Mouse (Mus musculus) kidney, embryonic 15.5 days (tissue): ENCODE data around the gene Abcb9. TPM values are rescaled to one million over a fixed set of nuclear protein-coding genes. Genes with fewer than 3 reads are reported as not detected.

Source experiments
- ATAC-seq: fragments of 200-750 bp; cut with Nextera tagmentation; replicated peaks from 2 replicates; pipeline ENCODE4 v1.8.0; 2017; ENCODE audit warnings: moderate TSS enrichment; ENCODE audit not compliant: low FRiP score
- H3K27ac ChIP-seq: fragments of 300-500 bp; sonication (generic); 2 replicates; pipeline ENCODE4 v1.5.1; 2015; ENCODE audit warnings: mild to moderate bottlenecking, inconsistent platforms
- H3K27me3 ChIP-seq: fragments of 300-500 bp; sonication (generic); 2 replicates; pipeline ENCODE4 v1.6.1; 2015; ENCODE audit warnings: inconsistent platforms
- H3K36me3 ChIP-seq: fragments of 300-500 bp; sonication (generic); 2 replicates; pipeline ENCODE4 v1.6.1; 2015; ENCODE audit warnings: inconsistent platforms
- H3K4me1 ChIP-seq: fragments of 300-500 bp; sonication (generic); 2 replicates; pipeline ENCODE4 v1.6.1; 2015; ENCODE audit warnings: inconsistent platforms
- H3K4me2 ChIP-seq: fragments of 300-500 bp; sonication (generic); 2 replicates; pipeline ENCODE4 v1.6.1; 2015; ENCODE audit warnings: moderate library complexity, mild to moderate bottlenecking, inconsistent platforms
- H3K4me3 ChIP-seq: fragments of 300-500 bp; sonication (generic); replicated peaks from 2 replicates; pipeline ENCODE4 v1.5.1; 2015; ENCODE audit warnings: mild to moderate bottlenecking, inconsistent platforms
- H3K9ac ChIP-seq: fragments of 300-500 bp; sonication (generic); 2 replicates; pipeline ENCODE4 v1.6.1; 2015; ENCODE audit warnings: mild to moderate bottlenecking, inconsistent platforms
- H3K9me3 ChIP-seq: fragments of 300-500 bp; sonication (generic); replicated peaks from 2 replicates; pipeline ENCODE4 v1.6.1; 2016; ENCODE audit warnings: inconsistent platforms
- WGBS: fragments of 180-500 bp; shearing (Covaris S2); methylation state at CpG from one replicate; pipeline ENCODE4 v1.1.7; 2015; ENCODE audit warnings: mixed read lengths; 5-methylcytosine and 5-hydroxymethylcytosine counted together
- polyA plus RNA-seq: library from polyadenylated mRNA; unstranded; fragments of >200 nt; fragmentation: Nextera tagmentation; extraction: Ambion mirVana; gene quantifications from 2 replicates; pipeline ENCODE4 v1.2.1, GENCODE M21; 2015

Abcb9 gene
- polyA plus RNA-seq, 1 experiment from 2014 or later, result 1.7 TPM

- Histone ChIP-seq H3K4me1 (peaks cover 95% of the 10 kb centered on the region), H3K27ac (peak overlapping the region; percentile 85), H3K9ac (no peak overlapping the region), H3K36me3 (peaks cover 7% of the 10 kb centered on the region), H3K4me2 (peak overlapping the region; percentile 41), H3K4me3 (no peak overlapping the region), H3K9me3 (no peaks in the 10 kb centered on the region), H3K27me3 (no peaks in the 10 kb centered on the region)
- WGBS, result 8% methylated on average over 11 of the region's 11 CpGs
- ATAC-seq, result no peak
Observed at GRCm38 (mm10) chr5:124014791-124015251, 80.8 kb downstream of the Abcb9 start.

GRCm38 (mm10) chr5:124014180-124014579 lies 81.4 kb downstream of the Abcb9 start:
- H3K27ac ChIP-seq, result peak overlapping the region; percentile 85
- ATAC-seq, result no peak
- H3K9me3 ChIP-seq, result no peaks in the 10 kb centered on the region
- H3K4me2 ChIP-seq, result no peak overlapping the region
- H3K36me3 ChIP-seq, result peaks cover 13% of the 10 kb centered on the region
- peaks cover 89% of the 10 kb centered on the region for H3K4me1 ChIP-seq
- H3K4me3 ChIP-seq, result no peak overlapping the region
- WGBS, result 75% methylated on average over 3 of the region's 3 CpGs
- H3K9ac ChIP-seq, result no peak overlapping the region
- H3K27me3 ChIP-seq, result no peaks in the 10 kb centered on the region

GRCm38 (mm10) chr5:124013747-124014146 lies 81.9 kb downstream of the Abcb9 start:
- H3K9ac ChIP-seq, result no peak overlapping the region
- H3K27ac ChIP-seq, result peak overlapping the region; percentile 85; the same call in 1 of the 2 replicates
- ATAC-seq, result no peak
- no peaks in the 10 kb centered on the region for H3K27me3 ChIP-seq
- H3K4me1 ChIP-seq, result peaks cover 85% of the 10 kb centered on the region
- H3K4me3 ChIP-seq, result no peak overlapping the region
- peaks cover 17% of the 10 kb centered on the region for H3K36me3 ChIP-seq
- H3K4me2 ChIP-seq, result no peak overlapping the region
- WGBS, result 76% methylated on average over 16 of the region's 16 CpGs
- no peaks in the 10 kb centered on the region for H3K9me3 ChIP-seq

GRCm38 (mm10) chr5:124012885-124013284 lies 82.7 kb downstream of the Abcb9 start:
- H3K9me3 ChIP-seq, result no peaks in the 10 kb centered on the region
- no peak for ATAC-seq
- H3K4me1 ChIP-seq, result peaks cover 76% of the 10 kb centered on the region
- WGBS, result 80% methylated on average over 10 of the region's 10 CpGs
- peak overlapping the region; percentile 91 for H3K27ac ChIP-seq
- no peaks in the 10 kb centered on the region for H3K27me3 ChIP-seq
- H3K9ac ChIP-seq, result no peak overlapping the region
- no peak overlapping the region for H3K4me3 ChIP-seq
- peaks cover 26% of the 10 kb centered on the region for H3K36me3 ChIP-seq
- H3K4me2 ChIP-seq, result no peak overlapping the region

- no peak for ATAC-seq
- no peaks in the 10 kb centered on the region for H3K9me3 ChIP-seq
- peak overlapping the region; percentile 53 for H3K4me2 ChIP-seq
- no peak overlapping the region for H3K4me3 ChIP-seq
- 27% methylated on average over 8 of the region's 8 CpGs for WGBS
- H3K9ac ChIP-seq, result no peak overlapping the region
- peak overlapping the region; percentile 91 for H3K27ac ChIP-seq
- no peaks in the 10 kb centered on the region for H3K27me3 ChIP-seq
- H3K4me1 ChIP-seq, result peaks cover 66% of the 10 kb centered on the region
- H3K36me3 ChIP-seq, result peaks cover 36% of the 10 kb centered on the region
Observed at GRCm38 (mm10) chr5:124011927-124012326, 83.7 kb downstream of the Abcb9 start.

Other genes starting within 250 kb of the Abcb9 start
- gene Hcar2, start 230.3 kb downstream of the Abcb9 start, polyA plus RNA-seq, result 0.10 TPM in 1 of 2 replicates, not detected in the other
- gene Hcar1, start 215.8 kb downstream of the Abcb9 start, polyA plus RNA-seq, result 2.0 TPM in 2 replicates
- 145 and 164 TPM in 2 replicates for gene Denr, start 188.6 kb downstream of the Abcb9 start, polyA plus RNA-seq
- gene Gm43518, start 168.4 kb downstream of the Abcb9 start, polyA plus RNA-seq, result 1.7 and 2.9 TPM in 2 replicates
- gene Ccdc62, start 165.1 kb downstream of the Abcb9 start, polyA plus RNA-seq, result 6.0 and 6.9 TPM in 2 replicates
- 18.2 and 20.0 TPM in 2 replicates for gene Hip1r, start 122.2 kb downstream of the Abcb9 start, polyA plus RNA-seq
- 33.8 and 35.3 TPM in 2 replicates for gene Vps37b, start 63.5 kb downstream of the Abcb9 start, polyA plus RNA-seq
- gene Ogfod2, start 16.5 kb upstream of the Abcb9 start, polyA plus RNA-seq, result 22.5 and 24.7 TPM in 2 replicates
- gene Arl6ip4, start 20.3 kb upstream of the Abcb9 start, polyA plus RNA-seq, result 101 and 108 TPM in 2 replicates
- gene Pitpnm2, start 154.0 kb upstream of the Abcb9 start, polyA plus RNA-seq, result 3.5 and 3.6 TPM in 2 replicates
- 13.4 TPM in 2 replicates for gene Mphosph9, start 232.2 kb upstream of the Abcb9 start, polyA plus RNA-seq
- gene 2810006K23Rik, start 232.3 kb upstream of the Abcb9 start, polyA plus RNA-seq, result 20.0 and 21.7 TPM in 2 replicates